Mouse (Mus musculus) hindbrain, embryonic 11.5 days (tissue): ENCODE measurements around the gene Ccdc51. TPM values are rescaled to one million over a fixed set of nuclear protein-coding genes. Genes with fewer than 3 reads are reported as not detected.
A peak's percentile ranks its signal among the peaks of the same experiment; 100 is the strongest.
"Not testable (repeated sequence)": the region's sequence is repeated elsewhere in the genome, so short reads cannot be mapped to it uniquely, and the experiment has no call there.

ENCODE experiments used
- ATAC-seq: fragments of 200-750 bp; cut with Nextera tagmentation; 2 replicates; pipeline ENCODE4 v1.8.0; 2017; ENCODE audit warnings: mild to moderate bottlenecking, moderate TSS enrichment, moderate library complexity; ENCODE audit not compliant: low FRiP score
- DNase-seq: peaks from one replicate; pipeline ENCODE4 v3.0.0-alpha.2; 2015; ENCODE audit warnings: low spot score
- H3K27ac ChIP-seq: fragments of 300-500 bp; sonication (generic); 2 replicates; pipeline ENCODE4 v1.5.1; 2014; ENCODE audit warnings: mild to moderate bottlenecking, low read depth, low read length
- H3K27me3 ChIP-seq: fragments of 300-500 bp; sonication (generic); 2 replicates; pipeline ENCODE4 v1.6.1; 2014; ENCODE audit warnings: mild to moderate bottlenecking, low read length, moderate library complexity, mixed read lengths; ENCODE audit not compliant: control insufficient read depth, insufficient read depth
- H3K36me3 ChIP-seq: fragments of 300-500 bp; sonication (generic); 2 replicates; pipeline ENCODE4 v1.6.1; 2014; ENCODE audit warnings: mild to moderate bottlenecking, low read length, moderate library complexity, mixed read lengths; ENCODE audit not compliant: control insufficient read depth, insufficient read depth
- H3K4me1 ChIP-seq: fragments of 300-500 bp; sonication (generic); replicated peaks from 2 replicates; pipeline ENCODE4 v1.6.1; 2014; ENCODE audit warnings: low read length, mixed read lengths; ENCODE audit not compliant: control insufficient read depth, insufficient read depth
- H3K4me2 ChIP-seq: fragments of 300-500 bp; sonication (generic); replicated peaks from 2 replicates; pipeline ENCODE4 v1.6.1; 2014; ENCODE audit warnings: mild to moderate bottlenecking, low read depth, low read length
- H3K4me3 ChIP-seq: fragments of 300-500 bp; sonication (generic); 2 replicates; pipeline ENCODE4 v1.5.1; 2014; ENCODE audit warnings: low read depth, low read length
- H3K9ac ChIP-seq: fragments of 300-500 bp; sonication (generic); 2 replicates; pipeline ENCODE4 v1.6.1; 2014; ENCODE audit warnings: low read depth, low read length
- H3K9me3 ChIP-seq: fragments of 300-500 bp; sonication (generic); 2 replicates; pipeline ENCODE4 v1.6.1; 2016; ENCODE audit warnings: low read length; ENCODE audit not compliant: control insufficient read depth
- WGBS: fragments of 180-500 bp; shearing (Covaris S2); extraction: QIAGEN DNeasy Blood & Tissue Kit; methylation state at CpG from one replicate; pipeline ENCODE4 v1.1.7; 2014; 5-methylcytosine and 5-hydroxymethylcytosine counted together
- polyA plus RNA-seq: library from polyadenylated mRNA; unstranded; fragments of >200 nt; fragmentation: Nextera tagmentation; extraction: Ambion mirVana; gene quantifications from 2 replicates; pipeline ENCODE4 v1.2.1, GENCODE M21; 2014

Ccdc51 gene
- polyA plus RNA-seq, 1 experiment from 2014 or later: 11.0 TPM

DNA sequence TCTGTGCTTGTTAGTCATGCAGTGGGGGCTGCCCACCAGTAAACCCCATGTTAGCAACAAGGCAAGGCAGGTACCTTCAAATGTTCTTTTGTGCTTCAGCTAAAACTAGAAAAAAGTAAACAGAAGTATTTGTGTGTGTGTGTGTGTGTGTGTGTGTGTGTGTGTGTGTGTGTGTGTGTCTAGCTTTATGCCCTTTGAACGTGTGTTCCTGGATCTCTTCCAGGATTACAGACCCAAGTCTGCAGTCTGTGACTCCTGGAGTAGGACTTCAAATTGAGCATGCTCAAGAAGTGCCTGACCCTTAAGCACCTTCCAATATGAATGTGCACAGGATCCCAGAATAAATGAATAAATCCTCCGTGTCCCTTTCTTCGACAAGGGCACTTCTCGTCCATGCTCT lies 44.8 kb downstream of the Ccdc51 start:
- DNase-seq (no peak), ATAC-seq (no peak)
- no peaks in the 10 kb centered on the region for H3K27me3 ChIP-seq
- H3K27ac ChIP-seq: no peak overlapping the region
- 89% methylated on average over 4 of the region's 4 CpGs for WGBS
- H3K4me2 ChIP-seq: no peak overlapping the region
- H3K4me1 ChIP-seq: no peaks in the 10 kb centered on the region
- H3K36me3 ChIP-seq: no peaks in the 10 kb centered on the region
- H3K4me3 ChIP-seq: no peak overlapping the region
- no peak overlapping the region for H3K9ac ChIP-seq
- no peaks in the 10 kb centered on the region for H3K9me3 ChIP-seq

DNA sequence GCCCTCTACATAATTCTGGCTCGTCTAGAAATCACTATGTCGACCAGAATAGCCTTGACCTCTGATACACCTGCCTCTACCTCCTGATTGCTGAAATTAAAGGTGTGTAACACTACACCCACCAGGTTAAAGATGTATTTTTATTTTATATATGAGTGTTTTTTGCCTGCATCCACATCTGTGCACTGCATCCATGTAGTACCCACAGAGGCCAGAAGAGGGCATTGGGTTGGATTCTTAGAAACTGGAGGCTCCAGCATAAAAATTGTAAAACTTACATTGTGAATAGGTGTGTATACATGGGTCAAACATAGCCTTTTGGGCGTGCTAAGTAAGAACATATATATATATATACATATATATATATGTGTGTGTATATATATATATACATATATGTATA lies 45.9 kb downstream of the Ccdc51 start:
- H3K4me1 ChIP-seq: no peaks in the 10 kb centered on the region
- H3K9ac ChIP-seq: no peak overlapping the region
- no peaks in the 10 kb centered on the region for H3K27me3 ChIP-seq
- ATAC-seq: no peak
- no peaks in the 10 kb centered on the region for H3K36me3 ChIP-seq
- H3K9me3 ChIP-seq: no peaks in the 10 kb centered on the region
- H3K4me2 ChIP-seq: no peak overlapping the region
- no peak overlapping the region for H3K27ac ChIP-seq
- peak; percentile 54 for DNase-seq
- H3K4me3 ChIP-seq: no peak overlapping the region
- 61% methylated on average over 3 of the region's 3 CpGs for WGBS

- Histone ChIP-seq H3K36me3 (no peaks in the 10 kb centered on the region), H3K4me2 (no peak overlapping the region), H3K9ac (no peak overlapping the region), H3K4me1 (no peaks in the 10 kb centered on the region), H3K4me3 (no peak overlapping the region), H3K27me3 (no peaks in the 10 kb centered on the region), H3K9me3 (no peaks in the 10 kb centered on the region), H3K27ac (no peak overlapping the region)
- 91% methylated on average over 5 of the region's 5 CpGs for WGBS
- ATAC-seq: no peak
- no peak for DNase-seq
Measured at GRCm38 (mm10) chr9:109130076-109130475, 47.8 kb downstream of the Ccdc51 start.

- H3K27ac ChIP-seq, H3K4me1 ChIP-seq, H3K36me3 ChIP-seq, ATAC-seq, H3K4me2 ChIP-seq, H3K27me3 ChIP-seq, DNase-seq, H3K9ac ChIP-seq, H3K4me3 ChIP-seq, H3K9me3 ChIP-seq: not testable (repeated sequence)
- WGBS: 72% methylated on average over 4 of the region's 4 CpGs
Measured at GRCm38 (mm10) chr9:109140414-109140813, 58.1 kb downstream of the Ccdc51 start.

Other genes with a start within 250 kb of the Ccdc51 start
- gene Slc26a6, start 229.2 kb upstream of the Ccdc51 start, polyA plus RNA-seq: 9.8 and 13.7 TPM in 2 replicates
- gene Tmem89, start 167.9 kb upstream of the Ccdc51 start, polyA plus RNA-seq: 0.22 and 0.60 TPM in 2 replicates
- gene Uqcrc1, start 145.9 kb upstream of the Ccdc51 start, polyA plus RNA-seq: 354 and 388 TPM in 2 replicates
- 1.2 and 2.6 TPM in 2 replicates for gene Col7a1, start 128.9 kb upstream of the Ccdc51 start, polyA plus RNA-seq
- not detected in 2 replicates for gene Ucn2, start 96.5 kb upstream of the Ccdc51 start, polyA plus RNA-seq
- gene Pfkfb4, start 90.7 kb upstream of the Ccdc51 start, polyA plus RNA-seq: 10.9 and 12.8 TPM in 2 replicates
- 33.4 and 34.1 TPM in 2 replicates for gene Shisa5, start 43.9 kb upstream of the Ccdc51 start, polyA plus RNA-seq
- 7.5 and 9.7 TPM in 2 replicates for gene Trex1, start 22.8 kb upstream of the Ccdc51 start, polyA plus RNA-seq
- gene Atrip, start 8.4 kb upstream of the Ccdc51 start, polyA plus RNA-seq: 26.0 TPM in 2 replicates
- gene Tma7, start 94 bp downstream of the Ccdc51 start, polyA plus RNA-seq: 756 and 774 TPM in 2 replicates
- gene Plxnb1, start 12.9 kb downstream of the Ccdc51 start, polyA plus RNA-seq: 16.9 and 18.2 TPM in 2 replicates
- not detected in 2 replicates for gene Fbxw21, start 79.5 kb downstream of the Ccdc51 start, polyA plus RNA-seq
- gene Fbxw13, start 113.5 kb downstream of the Ccdc51 start, polyA plus RNA-seq: not detected in 2 replicates
- gene Fbxw20, start 152.3 kb downstream of the Ccdc51 start, polyA plus RNA-seq: not detected in 2 replicates
- not detected in 2 replicates for gene Fbxw14, start 205.2 kb downstream of the Ccdc51 start, polyA plus RNA-seq